Mouse (Mus musculus) cerebellum, postnatal 25 days (tissue): ENCODE data around the gene Ephb4.

ENCODE experiments used
- DNase-seq, 2 experiments: peaks; one replicate each; pipeline ENCODE4 v3.0.0; 2021; ENCODE audit warnings: mixed read lengths in 2 of 2

The Ephb4 gene

DNA sequence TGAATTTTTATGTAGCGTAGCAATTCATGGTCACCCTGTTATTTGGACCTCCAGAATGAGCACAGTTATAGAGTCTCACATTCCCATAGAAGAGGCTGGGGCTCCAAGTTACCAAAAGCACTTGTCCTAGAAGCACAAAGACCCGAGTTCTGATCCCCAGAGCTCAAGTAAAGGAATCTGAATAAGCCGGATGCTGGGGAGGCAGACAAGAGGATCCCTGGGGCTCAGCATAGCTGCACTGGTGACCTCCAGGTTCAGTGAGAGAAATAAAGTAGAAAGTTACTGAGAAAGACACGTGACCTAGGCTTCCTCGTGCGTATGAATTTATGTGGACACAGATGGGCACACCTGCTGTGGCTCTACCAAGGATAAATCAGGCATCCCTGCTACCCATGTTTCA is 14.8 kb upstream of the Ephb4 start:
- DNase-seq: no peak

DNA sequence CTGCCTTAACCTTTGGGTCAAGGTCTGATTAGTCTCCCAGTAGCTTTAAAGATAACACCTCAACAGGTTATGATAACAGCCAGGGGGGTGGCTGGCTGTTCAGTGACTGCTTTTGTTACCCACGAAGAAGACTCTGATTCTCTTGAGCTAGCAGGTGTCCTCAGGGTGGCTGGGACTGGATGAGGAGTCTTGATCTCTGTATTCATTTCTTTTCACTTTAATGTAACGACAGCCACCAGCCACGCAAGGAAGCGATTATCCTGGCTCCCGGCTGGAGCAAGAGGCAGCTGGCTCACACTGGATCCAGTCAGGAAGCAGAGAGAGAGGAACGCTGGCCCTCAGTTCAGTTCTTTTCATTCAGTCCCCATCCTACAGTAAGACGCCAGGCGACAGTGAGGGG is 12.7 kb upstream of the Ephb4 start:
- DNase-seq: no peak

DNA sequence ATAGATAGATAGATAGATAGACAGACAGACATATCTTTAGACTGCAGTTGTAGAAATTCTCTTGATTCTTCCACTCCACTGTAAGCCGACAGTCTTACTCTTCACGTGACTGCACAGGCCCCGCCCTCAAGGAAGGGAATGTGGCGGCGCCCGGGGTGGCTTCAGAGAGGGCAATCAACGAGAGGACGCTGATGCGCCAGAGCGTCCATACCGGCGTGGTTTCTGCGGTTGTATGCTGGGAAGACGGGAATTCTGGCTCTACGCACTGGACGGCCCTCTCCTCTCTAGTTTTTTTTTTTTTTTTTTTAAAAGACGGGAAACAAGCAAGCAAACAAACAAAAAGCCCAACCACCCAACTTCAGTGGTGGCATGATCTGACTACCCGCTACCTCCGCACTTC is 11.7 kb upstream of the Ephb4 start:
- peak; percentile 90 to 96 for DNase-seq

DNA sequence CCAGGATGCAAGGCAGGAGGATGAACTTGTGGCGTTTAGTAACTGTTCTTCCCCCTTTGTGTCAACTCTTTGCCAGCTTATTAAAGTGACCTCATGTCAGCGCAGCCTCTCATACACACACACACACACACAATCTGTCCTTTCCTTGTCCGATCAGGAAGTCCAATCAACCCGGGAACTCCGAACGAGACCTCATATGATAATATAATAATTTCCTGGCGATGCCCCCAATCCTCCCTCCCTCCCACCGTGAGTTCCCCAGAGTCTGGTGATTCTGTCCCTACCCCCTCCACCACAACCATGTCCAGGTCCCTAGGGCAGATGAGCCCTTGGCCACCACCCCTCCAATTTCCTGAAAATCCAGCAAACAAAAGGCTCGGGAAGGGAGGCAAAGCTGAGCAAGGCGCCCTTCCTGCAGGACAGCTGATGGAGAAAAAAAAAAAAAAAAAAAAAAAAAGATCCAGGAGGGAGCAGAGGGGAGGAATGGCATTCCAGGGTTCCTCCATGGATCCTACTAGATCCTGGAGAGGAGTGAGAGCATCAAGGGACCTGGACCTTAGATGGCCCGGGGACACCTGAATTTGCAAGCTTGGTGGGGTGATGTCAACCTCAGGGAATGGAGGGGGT is 11.1 kb upstream of the Ephb4 start:
- peak in 1 of 2 experiments; percentile 53 for DNase-seq

DNA sequence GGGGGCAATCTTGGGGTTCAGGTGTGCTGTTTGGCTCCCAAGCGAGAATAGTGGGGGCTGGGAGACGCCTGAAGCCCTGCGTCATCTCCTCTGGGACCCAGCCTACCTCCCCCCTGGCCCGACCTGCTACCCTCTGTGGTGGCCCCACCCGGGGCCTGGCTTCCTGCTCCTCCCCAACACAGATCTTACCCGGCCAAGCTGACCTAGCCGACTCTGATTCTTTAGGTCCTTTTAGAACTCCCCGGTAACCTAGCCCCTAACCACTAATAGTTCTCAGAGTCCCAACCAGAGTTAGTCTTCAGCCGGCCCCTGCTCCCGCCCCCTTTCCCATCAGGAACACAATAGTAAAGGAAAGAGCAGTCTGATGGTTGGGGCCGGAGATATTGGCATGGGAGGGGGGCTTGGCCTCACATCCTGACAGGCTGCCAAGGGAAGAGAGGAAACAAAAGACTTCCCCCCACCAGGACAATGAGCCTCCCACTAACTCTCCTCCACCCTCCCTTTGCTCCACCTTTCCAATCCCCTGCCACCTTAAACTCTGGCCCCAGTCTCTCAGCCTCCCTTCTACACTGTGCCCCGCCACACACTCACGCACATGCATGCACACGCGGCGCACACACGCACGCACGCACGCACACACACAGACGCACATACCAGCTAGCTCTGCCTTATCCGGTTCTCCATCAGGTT is 10.5 kb upstream of the Ephb4 start:
- peak; percentile 54 to 70 for DNase-seq

DNA sequence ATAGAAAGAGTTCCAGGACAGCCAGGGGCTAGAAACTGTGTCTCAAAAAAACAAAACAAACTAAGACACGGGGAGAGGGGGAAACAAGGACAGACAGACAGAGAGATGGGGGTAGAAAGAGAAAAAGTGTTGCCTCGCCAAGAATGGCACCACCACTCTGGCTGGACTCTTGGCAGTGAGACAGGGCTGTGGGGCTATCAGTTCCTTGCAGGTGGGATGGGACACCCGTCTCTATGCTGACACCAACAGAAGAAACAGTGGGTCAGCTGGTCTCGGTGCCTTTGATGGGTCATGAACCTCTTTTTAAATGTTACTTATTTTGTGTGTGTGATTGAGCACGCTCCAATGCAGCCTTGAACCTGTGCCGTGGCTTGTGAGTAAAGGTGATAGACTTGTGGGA is 9.7 kb upstream of the Ephb4 start:
- DNase-seq: no peak

DNA sequence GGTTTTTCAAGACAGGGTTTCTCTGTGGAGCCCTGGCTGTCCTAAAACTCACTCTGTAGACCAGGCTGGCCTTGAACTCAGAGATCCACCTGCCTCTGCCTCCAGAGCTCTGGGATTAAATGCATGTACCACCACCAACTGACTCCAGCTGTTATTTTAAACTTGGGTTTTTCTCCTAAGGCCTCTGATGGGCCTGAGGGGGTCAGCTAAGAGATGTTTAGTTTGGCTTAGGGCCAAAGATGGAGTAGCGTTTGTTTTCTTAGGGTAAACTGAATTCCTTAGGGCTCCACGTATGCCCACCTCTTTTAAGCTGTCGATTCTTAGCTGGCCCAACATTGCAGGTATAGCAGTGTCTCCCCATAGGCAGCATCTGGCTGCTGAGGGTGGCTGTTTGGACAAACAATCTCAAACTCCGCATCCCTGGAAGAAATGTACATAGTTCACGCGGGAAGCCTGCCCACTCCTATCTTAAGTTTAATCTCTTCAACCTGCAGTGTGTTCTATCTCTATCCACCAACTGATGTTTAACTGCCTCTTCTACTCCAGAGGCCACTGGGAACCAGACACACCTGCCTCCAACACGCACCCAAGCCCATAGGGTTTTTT is 7.4 kb upstream of the Ephb4 start:
- DNase-seq: no peak

DNA sequence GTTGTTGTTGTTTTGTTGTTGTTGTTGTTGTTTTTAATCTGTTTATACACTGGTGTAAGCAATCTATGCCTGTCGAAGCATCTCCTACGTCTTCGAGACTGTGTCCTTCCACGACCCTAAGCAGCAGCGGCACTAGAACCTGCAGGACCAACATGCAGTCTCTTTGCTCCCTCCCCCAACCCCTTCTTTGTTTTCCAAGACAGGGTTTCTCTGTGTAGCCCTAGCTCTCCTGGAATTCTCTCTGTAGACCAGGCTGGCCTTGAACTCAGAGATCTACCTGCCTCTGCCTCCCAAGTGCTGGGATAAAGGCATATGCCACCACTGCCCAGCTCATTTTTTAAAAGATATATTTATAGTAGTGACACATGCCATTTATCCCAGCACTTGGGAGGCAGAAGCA is 6.5 kb upstream of the Ephb4 start:
- no peak for DNase-seq

DNA sequence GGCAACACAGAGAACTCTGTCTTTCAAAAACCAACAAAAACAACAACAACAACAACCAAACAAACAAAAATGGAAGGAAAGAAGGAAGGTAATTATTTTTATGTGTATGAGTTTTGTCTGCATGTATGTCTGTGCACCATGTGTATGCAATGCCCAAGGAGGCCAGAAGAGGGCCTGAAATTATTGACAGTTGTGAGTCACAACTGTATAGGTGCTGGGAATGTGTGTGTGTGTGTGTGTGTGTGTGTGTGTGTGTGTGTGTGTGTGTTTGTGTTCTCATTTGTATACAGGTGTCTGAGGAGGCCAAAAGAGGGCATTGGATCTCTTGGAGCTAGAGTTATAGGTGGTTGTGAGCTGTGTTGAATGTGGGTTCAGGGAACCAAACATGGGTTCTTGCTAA is 6.0 kb upstream of the Ephb4 start:
- DNase-seq: no peak

DNA sequence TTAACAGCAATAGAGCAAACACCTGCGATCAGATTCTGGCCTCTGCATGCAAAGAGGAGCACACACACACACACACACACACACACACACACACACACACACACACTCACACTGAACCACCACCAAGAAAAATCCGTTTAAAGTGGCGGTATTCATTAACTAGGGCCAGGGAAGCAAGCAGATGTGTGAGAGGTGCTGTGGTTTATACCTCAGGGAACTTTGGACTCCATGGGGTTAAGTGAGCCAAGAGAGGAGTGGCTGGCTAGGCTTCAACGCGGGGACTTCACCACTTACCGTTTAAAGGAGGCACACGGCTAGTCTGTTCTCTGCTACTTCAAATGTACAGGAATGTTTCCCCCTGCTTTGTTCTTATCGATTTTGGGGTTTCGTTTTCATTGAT is 4.1 kb upstream of the Ephb4 start:
- DNase-seq: no peak

DNA sequence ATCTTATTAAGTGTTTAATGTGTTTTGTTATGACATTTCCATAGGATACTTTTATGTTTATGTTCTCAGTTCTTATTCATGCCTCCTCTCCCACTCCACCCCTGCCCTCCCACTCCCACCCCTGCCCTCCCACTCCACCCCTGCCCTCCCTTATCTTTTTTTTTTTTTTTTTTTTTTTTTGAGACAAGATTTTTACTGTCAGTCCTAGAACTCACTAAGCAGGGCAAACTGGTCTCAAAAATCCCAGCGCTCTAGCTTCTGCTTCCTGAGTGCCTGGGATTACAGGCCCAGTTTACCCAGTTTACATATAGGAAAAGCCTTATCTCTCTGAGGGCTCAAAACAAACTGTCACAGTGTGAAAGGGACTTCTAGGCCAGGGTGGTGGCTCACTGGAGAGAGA is 3.5 kb upstream of the Ephb4 start:
- DNase-seq: no peak

DNA sequence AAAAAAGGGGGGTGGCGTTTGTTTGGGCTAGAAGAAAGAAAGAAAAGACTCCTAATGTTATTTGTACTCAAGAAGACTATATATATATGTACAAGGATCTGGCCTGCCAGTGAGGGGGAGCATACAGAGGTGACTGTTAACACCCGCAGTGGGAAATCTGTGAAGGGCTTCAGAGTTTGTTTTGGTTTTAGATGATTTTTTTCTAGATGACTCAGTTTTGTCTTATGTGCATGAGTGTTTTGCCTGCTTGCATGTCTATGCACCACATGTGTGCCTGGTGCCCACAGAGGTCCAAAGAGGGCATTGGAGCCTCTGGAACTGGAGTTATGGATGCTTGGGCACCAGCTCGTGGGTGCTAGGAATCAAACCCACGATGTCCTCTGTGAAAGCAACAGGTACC is 2.9 kb upstream of the Ephb4 start:
- no peak for DNase-seq

DNA sequence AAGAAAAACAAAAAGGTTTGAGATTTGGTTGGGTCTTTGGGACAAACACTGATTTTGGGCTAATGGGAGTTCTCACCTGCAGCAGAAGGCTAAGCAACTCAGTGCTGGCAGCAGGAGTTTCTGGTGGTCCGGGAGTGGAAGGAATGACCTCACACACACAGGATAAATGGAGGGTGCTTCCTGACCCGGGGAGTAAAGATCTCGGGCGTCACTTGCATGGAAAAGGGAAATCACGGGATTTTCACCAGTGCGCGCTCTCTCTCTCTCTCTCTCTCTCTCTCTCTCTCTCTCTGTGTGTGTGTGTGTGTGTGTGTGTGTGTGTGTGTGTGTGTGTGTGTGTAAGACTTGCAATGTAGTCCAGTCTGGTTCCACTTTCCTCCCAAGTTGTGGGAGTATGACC is 2.1 kb upstream of the Ephb4 start:
- DNase-seq: no peak

DNA sequence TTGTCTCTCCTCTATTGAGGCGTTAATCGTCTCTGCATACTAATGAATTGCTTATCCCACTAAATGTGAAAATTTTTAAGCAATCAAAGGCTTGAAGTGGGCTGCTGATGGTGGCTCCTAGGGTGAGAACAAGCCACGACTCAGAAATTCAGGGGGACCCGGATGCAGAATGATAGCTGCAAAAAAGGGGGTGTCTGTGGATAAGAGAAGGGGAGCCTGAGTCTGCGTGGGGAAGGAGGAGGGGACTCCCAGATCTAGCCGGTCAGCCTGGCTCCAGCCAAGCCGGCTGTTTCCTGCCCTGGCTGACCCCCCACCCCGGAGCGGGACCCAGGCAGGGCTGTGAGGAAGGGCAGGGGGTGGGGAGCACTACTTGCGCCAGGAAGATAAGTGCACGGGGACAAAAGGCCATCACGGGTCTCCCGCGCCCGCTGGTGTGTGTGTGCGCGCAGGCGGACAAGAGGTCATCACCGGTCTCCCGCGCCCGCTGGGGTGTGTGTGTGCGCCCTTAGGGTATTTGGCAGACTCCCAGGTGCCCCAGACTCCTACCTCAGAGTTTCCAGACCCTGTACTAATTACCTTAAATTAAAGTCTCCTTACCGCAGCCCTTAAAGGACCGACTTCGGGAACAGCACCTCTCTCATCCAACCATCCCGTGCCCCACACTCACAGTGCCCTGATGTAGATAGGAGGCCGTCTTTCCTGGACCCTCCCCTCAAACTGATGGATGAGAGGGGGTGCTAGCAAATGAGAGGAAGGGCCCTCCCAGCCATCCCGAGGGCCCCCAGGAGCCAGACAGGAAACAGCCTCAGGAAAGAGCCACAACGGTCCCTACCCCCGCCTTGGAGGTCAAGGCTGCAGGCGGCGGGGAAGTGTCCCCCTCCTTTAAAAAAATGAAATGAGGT is 1.2 kb upstream of the Ephb4 start:
- DNase-seq: no peak

DNA sequence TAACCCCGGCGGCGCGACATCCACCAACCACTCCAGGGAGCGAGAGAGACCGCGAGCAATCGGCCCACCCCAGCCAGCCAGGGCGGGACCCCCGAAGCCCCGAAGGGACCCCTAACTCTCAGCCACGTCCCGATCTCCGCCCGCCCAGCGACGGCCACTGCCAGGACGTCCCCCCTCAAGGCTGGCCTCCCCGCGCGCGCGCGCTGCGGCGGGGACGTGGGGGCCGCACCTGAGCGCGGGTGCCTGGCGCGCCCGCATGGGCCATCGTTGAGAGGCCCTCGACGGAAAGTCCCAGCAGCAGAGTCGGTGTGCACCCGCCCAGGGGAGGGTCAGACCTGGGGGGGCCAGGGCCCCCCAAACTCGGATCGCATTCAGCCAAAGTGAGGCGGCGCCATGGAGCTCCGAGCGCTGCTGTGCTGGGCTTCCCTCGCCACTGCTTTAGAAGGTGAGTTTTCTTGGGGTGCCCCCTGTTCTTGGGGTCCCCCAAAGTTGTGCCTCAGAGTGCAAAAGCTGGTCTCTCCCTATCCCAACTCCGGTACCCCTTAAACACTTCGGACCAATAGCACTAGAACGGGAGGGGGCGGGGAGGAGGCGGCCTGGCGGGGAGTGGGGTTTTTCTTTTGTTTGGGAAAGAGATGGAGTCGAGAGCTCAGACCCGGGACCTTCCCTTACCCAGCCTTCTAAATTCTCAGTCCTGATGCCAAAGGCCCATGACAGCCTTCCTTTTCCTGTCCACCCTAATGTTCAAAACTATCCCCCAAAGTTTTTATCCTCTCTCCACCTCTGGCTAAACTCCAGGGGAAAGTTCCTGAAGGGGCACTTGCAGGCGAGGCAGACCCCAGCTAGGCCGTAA is 522 bp downstream of the Ephb4 start:
- no peak for DNase-seq

DNA sequence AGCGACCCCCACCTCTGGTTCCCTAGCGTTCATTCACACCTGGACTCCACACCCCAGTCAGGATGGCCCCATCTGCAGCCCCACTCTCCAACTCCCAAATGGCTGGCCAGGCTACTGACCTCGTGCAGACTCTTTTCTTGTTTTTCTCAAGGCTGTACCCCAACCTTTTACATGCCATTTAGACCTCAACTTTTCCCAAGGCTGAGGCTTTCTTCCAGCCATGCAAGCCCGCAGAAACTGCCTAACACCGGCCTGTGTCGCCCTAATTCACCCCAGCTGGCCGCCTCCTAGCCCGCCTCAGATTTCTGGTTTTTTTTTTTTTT is 1.1 kb downstream of the Ephb4 start:
- no peak for DNase-seq

DNA sequence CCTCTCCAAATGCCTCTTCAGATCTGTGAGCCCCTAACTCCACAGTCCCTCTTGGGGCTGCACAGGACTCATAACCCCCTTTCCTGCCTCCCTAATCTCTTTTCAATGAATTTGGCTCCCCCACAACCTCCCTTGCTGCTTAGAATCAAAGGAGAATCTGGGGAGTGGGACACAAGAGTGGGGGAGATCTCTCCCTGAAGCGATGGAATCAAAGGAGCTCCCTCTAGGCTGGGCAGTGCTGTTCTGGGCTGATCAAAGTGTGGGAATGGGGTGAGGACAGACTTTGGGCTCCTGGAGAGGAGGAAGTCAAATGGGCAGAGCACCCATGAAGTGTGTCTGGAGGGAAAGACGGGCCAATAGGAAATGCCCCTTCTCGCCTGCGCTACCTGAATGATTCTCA is 1.5 kb downstream of the Ephb4 start:
- no peak for DNase-seq

DNA sequence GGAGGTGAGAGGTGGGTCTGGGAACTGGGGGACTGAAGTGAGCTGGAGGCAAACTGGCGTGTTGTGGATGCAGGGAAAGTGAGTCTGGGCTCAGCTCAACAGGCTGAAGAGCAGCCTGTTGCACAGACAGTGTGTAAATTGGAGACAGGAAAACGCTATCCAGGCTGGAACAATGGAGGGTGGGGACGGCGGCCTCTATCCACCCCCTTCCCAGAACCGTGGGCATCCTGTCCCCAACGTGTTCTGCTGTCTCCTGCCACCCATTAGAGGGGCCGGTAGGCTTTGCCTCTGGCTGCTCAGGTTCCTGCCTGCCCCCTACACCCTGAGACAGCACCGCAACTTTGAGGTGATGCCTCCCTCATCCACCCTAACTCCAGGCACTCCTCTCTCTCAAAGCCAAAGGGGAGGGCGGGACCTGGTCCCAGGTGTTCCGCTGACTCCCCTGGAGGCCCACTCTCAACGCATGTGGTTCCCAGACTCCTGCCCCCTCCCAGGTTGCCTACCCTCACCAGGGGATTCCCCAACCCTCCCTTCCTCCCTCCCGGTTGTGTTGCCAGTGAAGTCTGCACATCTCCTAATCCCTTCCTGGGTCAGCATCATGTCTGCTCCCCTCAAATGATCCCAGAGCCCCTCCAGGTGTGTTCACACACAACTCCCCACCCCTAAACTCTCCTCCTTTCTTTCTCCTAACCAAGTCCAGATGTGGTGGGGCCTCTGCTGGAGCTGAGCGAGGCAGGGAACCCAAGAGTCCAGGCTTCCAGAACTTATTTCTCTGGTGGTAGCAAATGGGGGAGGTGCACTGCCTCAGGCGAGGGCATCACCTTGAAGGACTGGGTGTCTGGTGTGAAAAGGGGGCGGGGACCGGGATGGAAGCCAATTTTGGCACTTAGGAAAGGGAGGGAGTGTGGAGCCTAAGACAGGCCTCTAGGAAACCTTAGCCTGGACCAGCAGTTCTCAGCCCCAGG is 2.4 kb downstream of the Ephb4 start:
- no peak for DNase-seq

DNA sequence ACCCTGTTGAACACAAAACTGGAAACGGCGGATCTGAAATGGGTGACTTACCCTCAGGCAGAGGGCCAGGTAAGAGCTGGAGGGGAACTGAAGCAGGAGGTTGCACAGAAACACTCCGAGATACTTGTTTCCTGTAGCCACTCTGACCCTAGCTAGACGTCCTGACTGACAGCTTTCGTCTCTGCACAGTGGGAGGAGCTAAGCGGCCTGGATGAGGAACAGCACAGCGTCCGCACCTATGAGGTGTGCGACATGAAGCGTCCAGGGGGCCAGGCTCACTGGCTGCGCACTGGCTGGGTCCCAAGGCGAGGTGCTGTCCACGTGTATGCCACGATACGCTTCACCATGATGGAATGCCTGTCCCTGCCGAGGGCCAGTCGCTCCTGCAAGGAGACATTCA is 4.2 kb downstream of the Ephb4 start:
- DNase-seq: no peak

DNA sequence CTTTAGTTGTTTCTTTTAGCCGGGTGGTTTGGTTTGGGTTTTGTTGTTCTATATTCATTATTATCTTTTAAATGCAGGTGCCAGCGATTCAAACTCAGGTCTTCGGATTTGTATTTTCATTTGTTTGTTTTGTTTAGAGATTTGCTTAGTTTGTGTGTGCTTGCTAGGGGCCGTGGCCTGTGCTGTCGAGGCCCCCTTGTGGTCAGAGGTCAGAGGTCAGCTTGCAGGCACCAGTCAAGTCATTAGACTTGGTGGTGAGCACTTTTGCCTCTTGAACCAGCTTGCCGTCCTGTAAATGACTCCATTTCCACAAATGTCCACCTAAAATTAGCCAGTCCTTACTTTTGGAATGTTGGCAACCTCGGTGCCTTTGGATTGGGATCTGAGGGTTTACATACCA is 8.5 kb downstream of the Ephb4 start:
- no peak for DNase-seq

DNA sequence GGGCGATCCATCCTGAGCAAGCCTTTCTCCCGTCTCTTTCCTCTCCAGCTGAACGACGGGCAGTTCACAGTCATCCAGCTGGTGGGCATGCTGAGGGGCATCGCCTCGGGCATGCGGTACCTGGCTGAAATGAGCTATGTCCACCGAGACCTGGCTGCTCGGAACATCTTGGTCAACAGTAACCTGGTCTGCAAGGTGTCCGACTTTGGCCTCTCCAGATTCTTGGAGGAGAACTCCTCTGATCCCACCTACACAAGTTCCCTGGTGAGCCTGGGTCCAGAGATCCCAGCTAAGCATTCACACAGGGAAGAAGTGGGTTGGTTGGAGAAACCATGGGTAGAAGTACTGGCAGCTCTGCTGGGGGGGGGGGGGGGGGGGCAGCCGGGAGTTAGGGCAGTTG is 19.8 kb downstream of the Ephb4 start:
- no peak for DNase-seq
